Mouse (Mus musculus) embryonic facial prominence, embryonic 14.5 days (tissue): ENCODE data around the gene Cyp4a12b. TPM values are rescaled to one million over a fixed set of nuclear protein-coding genes. Genes with fewer than 3 reads are reported as not detected.

ENCODE experiments used
- ATAC-seq: fragments of 200-750 bp; cut with Nextera tagmentation; 2 replicates; pipeline ENCODE4 v1.8.0; 2017; ENCODE audit warnings: low read depth, moderate number of reproducible peaks, moderate TSS enrichment
- DNase-seq: peaks from one replicate; pipeline ENCODE4 v3.0.0-alpha.2; 2015; ENCODE audit warnings: low spot score
- H3K27ac ChIP-seq: fragments of 300-500 bp; sonication (generic); replicated peaks from 2 replicates; pipeline ENCODE4 v1.5.1; 2014; ENCODE audit warnings: low read depth, mild to moderate bottlenecking, low read length, moderate library complexity
- H3K27me3 ChIP-seq: fragments of 300-500 bp; sonication (generic); replicated peaks from 2 replicates; pipeline ENCODE4 v1.6.1; 2014; ENCODE audit warnings: low read length; ENCODE audit not compliant: control insufficient read depth, insufficient read depth
- H3K36me3 ChIP-seq: fragments of 300-500 bp; sonication (generic); 2 replicates; pipeline ENCODE4 v1.6.1; 2014; ENCODE audit warnings: low read length, mixed read lengths; ENCODE audit not compliant: control insufficient read depth, insufficient read depth
- H3K4me1 ChIP-seq: fragments of 300-500 bp; sonication (generic); 2 replicates; pipeline ENCODE4 v1.6.1; 2014; ENCODE audit warnings: antibody characterized with exemption, low read length; ENCODE audit not compliant: control insufficient read depth, insufficient read depth
- H3K4me2 ChIP-seq: fragments of 300-500 bp; sonication (generic); 2 replicates; pipeline ENCODE4 v1.6.1; 2014; ENCODE audit warnings: low read depth, mild to moderate bottlenecking, low read length, moderate library complexity, mixed read lengths
- H3K4me3 ChIP-seq: fragments of 300-500 bp; sonication (generic); 2 replicates; pipeline ENCODE4 v1.5.1; 2014; ENCODE audit warnings: low read depth, mild to moderate bottlenecking, low read length
- H3K9ac ChIP-seq: fragments of 300-500 bp; sonication (generic); 2 replicates; pipeline ENCODE4 v1.6.1; 2014; ENCODE audit warnings: low read depth, mild to moderate bottlenecking, low read length, moderate library complexity, mixed read lengths
- H3K9me3 ChIP-seq: fragments of 300-500 bp; sonication (generic); 2 replicates; pipeline ENCODE4 v1.6.1; 2016; ENCODE audit warnings: low read length; ENCODE audit not compliant: control insufficient read depth
- WGBS: fragments of 180-500 bp; shearing (Covaris S2); extraction: QIAGEN DNeasy Blood & Tissue Kit; methylation state at CpG from one replicate; pipeline ENCODE4 v1.1.7; 2014; 5-methylcytosine and 5-hydroxymethylcytosine counted together
- polyA plus RNA-seq: library from polyadenylated mRNA; unstranded; fragments of >200 nt; fragmentation: Nextera tagmentation; extraction: Ambion mirVana; gene quantifications from 2 replicates; pipeline ENCODE4 v1.2.1, GENCODE M21; 2014

Cyp4a12b gene
- polyA plus RNA-seq, 1 experiment from 2014 or later: 1.1 TPM

GRCm38 (mm10) chr4:115481006-115481652 is 69.7 kb downstream of the Cyp4a12b start:
- WGBS: 69% methylated on average over 6 of the region's 6 CpGs
- ATAC-seq: no peak
- no peaks in the 10 kb centered on the region for H3K27me3 ChIP-seq
- H3K4me2 ChIP-seq: no peak overlapping the region
- H3K4me3 ChIP-seq: no peak overlapping the region
- H3K4me1 ChIP-seq: no peaks in the 10 kb centered on the region
- no peak for DNase-seq
- no peaks in the 10 kb centered on the region for H3K9me3 ChIP-seq
- no peaks in the 10 kb centered on the region for H3K36me3 ChIP-seq
- H3K27ac ChIP-seq: no peak overlapping the region
- no peak overlapping the region for H3K9ac ChIP-seq

Other genes with a start within 250 kb of the Cyp4a12b start
- gene Cyp4a29, start 169.5 kb upstream of the Cyp4a12b start, polyA plus RNA-seq: 0.11 TPM in 1 of 2 replicates, not detected in the other
- gene Cyp4a12a, start 112.6 kb upstream of the Cyp4a12b start, polyA plus RNA-seq: 0.50 and 0.81 TPM in 2 replicates
- not detected in 2 replicates for gene Cyp4a30b, start 41.0 kb downstream of the Cyp4a12b start, polyA plus RNA-seq
- gene Cyp4a14, start 84.5 kb downstream of the Cyp4a12b start, polyA plus RNA-seq: not detected in 2 replicates
- not detected in 2 replicates for gene Cyp4a10, start 106.6 kb downstream of the Cyp4a12b start, polyA plus RNA-seq
- gene Cyp4a31, start 152.0 kb downstream of the Cyp4a12b start, polyA plus RNA-seq: not detected in 2 replicates
- gene Cyp4a32, start 189.3 kb downstream of the Cyp4a12b start, polyA plus RNA-seq: not detected in 2 replicates
- 4.9 and 6.3 TPM in 2 replicates for gene Cyp4b1, start 236.1 kb downstream of the Cyp4a12b start, polyA plus RNA-seq